Mouse (Mus musculus) adrenal gland (tissue): ENCODE results near the gene Pno1.

Experiments
- intact Hi-C: fragments of 180-260 bp; cut with DNase I; formaldehyde crosslinking; loops from one replicate; pipeline ENCODE4 v1.15.1; 2025

Pno1 gene

GRCm38 (mm10) chr11:17181807-17182206 is 29.6 kb downstream of the Pno1 start, which contains the start of gene Wdr92:
Gene Wdr92, plus strand, starts transcription at chr11:17182107.
- intact Hi-C loops, result no loop called here

- intact Hi-C loops, result no loop called here
Measured at GRCm38 (mm10) chr11:17180753-17181152, 30.6 kb downstream of the Pno1 start.

- intact Hi-C loops, result loop anchor here (10.0 kb wide), 1 partner anchor 222 kb away; the partner anchor contains the start of gene Fbxo48
Measured at GRCm38 (mm10) chr11:17176638-17177037, 34.7 kb downstream of the Pno1 start.

- intact Hi-C loops, result loop anchor here (10.0 kb wide), 1 partner anchor 217 kb away; the partner anchor contains the start of gene Fbxo48
Measured at GRCm38 (mm10) chr11:17172300-17172699, 39.1 kb downstream of the Pno1 start.

- intact Hi-C loops, result loop anchor here (10.0 kb wide), 1 partner anchor 216 kb away; the partner anchor contains the start of gene Fbxo48
Measured at GRCm38 (mm10) chr11:17170938-17171729, 40.2 kb downstream of the Pno1 start.

GRCm38 (mm10) chr11:17169262-17169661 is 42.1 kb downstream of the Pno1 start:
- intact Hi-C loops, result no loop called here

- intact Hi-C loops, result no loop called here
Measured at GRCm38 (mm10) chr11:17166627-17167026, 44.7 kb downstream of the Pno1 start.

GRCm38 (mm10) chr11:17163956-17164355 is 47.4 kb downstream of the Pno1 start:
- intact Hi-C loops, result no loop called here

GRCm38 (mm10) chr11:17160242-17160641 is 51.1 kb downstream of the Pno1 start:
- intact Hi-C loops, result no loop called here

- intact Hi-C loops, result loop anchor here (2.0 to 5.0 kb wide), 2 partner anchors 53 to 99 kb away; partner anchors contain the start of gene Pno1
Measured at GRCm38 (mm10) chr11:17159738-17160241, 51.6 kb downstream of the Pno1 start.

GRCm38 (mm10) chr11:17158858-17159737 is 52.3 kb downstream of the Pno1 start, which contains the start of gene Ppp3r1:
Gene Ppp3r1, plus strand, starts transcription at chr11:17159263.
- intact Hi-C loops, result loop anchor here (2.0 to 5.0 kb wide), 2 partner anchors 53 to 100 kb away; partner anchors contain the start of gene Pno1
